In the genomic region with DNA sequence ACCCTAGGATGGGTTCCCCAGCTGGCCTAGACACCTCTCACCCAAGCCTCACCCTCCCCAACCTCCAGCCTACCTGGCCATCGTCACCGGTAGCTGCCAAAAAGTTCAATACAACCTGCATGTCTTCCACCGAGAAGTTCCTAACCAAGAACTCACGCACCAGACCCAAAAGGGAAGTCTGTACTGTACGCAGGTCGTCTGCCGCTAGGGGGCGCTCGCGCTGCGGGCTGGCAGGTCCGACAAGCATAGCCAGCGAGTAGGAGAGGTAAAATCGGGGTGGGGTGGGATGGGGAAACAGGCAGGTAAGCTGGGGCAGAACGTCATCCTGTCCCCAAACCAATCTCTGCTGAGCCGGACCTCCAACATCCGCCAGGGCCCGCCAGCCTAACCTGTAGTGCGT, we compare ENCODE assay signal across 7 mouse cellular contexts. TPM values are rescaled to one million over a fixed set of nuclear protein-coding genes. Genes with fewer than 3 reads are reported as not detected.
DNase-seq lines count a peak whose midpoint lies in the region; ATAC-seq and TF ChIP-seq lines count a peak whose summit lies in the region.

No protein-coding gene starts in this region.

- no peak overlapping the region for H3K4me2 ChIP-seq in forebrain, embryonic 12.5 days

- TF ChIP-seq CTCF in small intestine, adult 2 months (IDR thresholded peaks at IDR 0.05; ENCODE audit: extremely low read depth, insufficient read length, insufficient replicate concordance, low read depth, low read length), result peak; percentile 93

- H3K4me1 ChIP-seq in forebrain, embryonic 12.5 days, result peaks cover 19% of the 10 kb centered on the region
- H3K4me1 ChIP-seq in small intestine, adult 2 months (ENCODE audit: control insufficient read depth, insufficient read depth, insufficient read length, low read length), result no peaks in the 10 kb centered on the region

- no peak overlapping the region for H3K9ac ChIP-seq in forebrain, embryonic 12.5 days

- H3K27ac ChIP-seq in forebrain, embryonic 12.5 days, result no peak overlapping the region
- H3K27ac ChIP-seq in small intestine, adult 2 months (ENCODE audit: insufficient read depth, low read depth, low read length), result no peak overlapping the region

- H3K27me3 ChIP-seq in forebrain, embryonic 12.5 days, result peaks cover 55% of the 10 kb centered on the region
- no peaks in the 10 kb centered on the region for H3K27me3 ChIP-seq in small intestine, adult 2 months (ENCODE audit: control insufficient read depth, insufficient read depth, low read length)

- ATAC-seq in forebrain, embryonic 12.5 days (ENCODE audit: low FRiP score), result peak; percentile 59; the same call in 1 of the 2 replicates
- ATAC-seq in megakaryocyte-erythroid progenitor cell, adult 5-6 weeks (replicated peaks; ENCODE audit: low FRiP score, low TSS enrichment, poor library complexity, severe bottlenecking), result 0 out of 2 replicates have a peak, but pooled peaks have one; percentile 46

- no peaks in the 10 kb centered on the region for H3K9me3 ChIP-seq in forebrain, embryonic 12.5 days

- TF ChIP-seq POLR2A in small intestine, adult 2 months (IDR thresholded peaks at IDR 0.05; ENCODE audit: low read depth, low read length), result no peak

- 0 out of 2 replicates have a peak, but pooled peaks cover 3% of the 10 kb centered on the region for H3K36me3 ChIP-seq in forebrain, embryonic 12.5 days (replicated peaks)
- peaks cover 50% of the 10 kb centered on the region for H3K36me3 ChIP-seq in small intestine, adult 2 months (ENCODE audit: control insufficient read depth, insufficient read depth, low read length)

- DNase-seq in R1 (ENCODE audit: low read depth, low spot score), result peak; percentile 78
- DNase-seq in c-Kit-positive CD71-positive TER-119-positive erythroid progenitor cells, embryonic 14.5 days (ENCODE audit: low spot score), result peak; percentile 64
- peak; percentile 89 to 97 for DNase-seq in heart, postnatal 36 days
- peak; percentile 88 to 99 for DNase-seq in layer of hippocampus, postnatal 25 days (ENCODE audit: extremely low spot score in 1 of 2, low spot score in 1 of 2)

- H3K4me3 ChIP-seq in forebrain, embryonic 12.5 days (replicated peaks), result no peak overlapping the region
- no peak overlapping the region for H3K4me3 ChIP-seq in small intestine, adult 2 months (ENCODE audit: low read depth, low read length)

- 6% methylated on average over 19 of the region's 19 CpGs for WGBS in forebrain, embryonic 12.5 days
- WGBS in small intestine, adult 2 months, result 17% methylated on average over 19 of the region's 19 CpGs

- intact Hi-C loops in heart, postnatal 36 days (cut with DNase I), result loop anchor here (1.0 to 2.0 kb wide), 5 partner anchors 18 to 236 kb away; no protein-coding TSS in a partner anchor

RNA-seq across cellular contexts. Expression of a gene that starts 11.0 kb away (rescaled TPM):
- 31.0 and 32.0 TPM in 2 replicates for polyA plus RNA-seq in forebrain, embryonic 12.5 days (2016; fragmentation: Nextera tagmentation; extraction: Ambion mirVana)
- total RNA-seq in heart, postnatal 36 days (2021), result 1 to 10 TPM in 1 of 2 experiments, under 1 TPM in 1; 0.92 to 1.2 TPM
- total RNA-seq in layer of hippocampus, postnatal 25 days (2021), result 1 to 10 TPM; 1.6 to 1.9 TPM
- total RNA-seq in megakaryocyte-erythroid progenitor cell, adult 5-6 weeks (2014; fragmentation: Nextera tagmentation), result 2.1 TPM in 1 of 2 replicates, not detected in the other
- 0.14 and 2.8 TPM in 2 replicates for total RNA-seq in megakaryocyte-erythroid progenitor cell, adult 5-6 weeks (2017)
- polyA plus RNA-seq in small intestine, adult 2 months (2012; rRNA removed), result 3.3 and 3.7 TPM in 2 replicates

RNA-seq across cellular contexts. Expression of a gene that starts 18.7 kb away (rescaled TPM):
- polyA plus RNA-seq in forebrain, embryonic 12.5 days (2016; fragmentation: Nextera tagmentation; extraction: Ambion mirVana), result 2.0 and 2.3 TPM in 2 replicates
- 10 to 100 TPM in 1 of 2 experiments, 1 to 10 TPM in 1; 9.5 to 11.0 TPM for total RNA-seq in heart, postnatal 36 days (2021)
- total RNA-seq in layer of hippocampus, postnatal 25 days (2021), result 10 to 100 TPM in 1 of 2 experiments, 1 to 10 TPM in 1; 8.4 to 12.9 TPM
- 9.1 and 11.9 TPM in 2 replicates for total RNA-seq in megakaryocyte-erythroid progenitor cell, adult 5-6 weeks (2014; fragmentation: Nextera tagmentation)
- total RNA-seq in megakaryocyte-erythroid progenitor cell, adult 5-6 weeks (2017), result 3.7 and 6.8 TPM in 2 replicates
- 28.1 and 28.8 TPM in 2 replicates for polyA plus RNA-seq in small intestine, adult 2 months (2012; rRNA removed)

RNA-seq across cellular contexts. Expression of a gene that starts 21.1 kb away (rescaled TPM):
- polyA plus RNA-seq in forebrain, embryonic 12.5 days (2016; fragmentation: Nextera tagmentation; extraction: Ambion mirVana), result 139 and 143 TPM in 2 replicates
- total RNA-seq in heart, postnatal 36 days (2021), result 10 to 100 TPM; 60.6 to 66.9 TPM
- total RNA-seq in layer of hippocampus, postnatal 25 days (2021), result 10 to 100 TPM; 51.2 to 57.6 TPM
- total RNA-seq in megakaryocyte-erythroid progenitor cell, adult 5-6 weeks (2014; fragmentation: Nextera tagmentation), result 92.6 and 110 TPM in 2 replicates
- 70.8 and 132 TPM in 2 replicates for total RNA-seq in megakaryocyte-erythroid progenitor cell, adult 5-6 weeks (2017)
- 52.9 and 138 TPM in 2 replicates for polyA plus RNA-seq in small intestine, adult 2 months (2012; rRNA removed)
